Mouse (Mus musculus): ENCODE measurements around the gene Homer2.

Gene Homer2

GRCm38 (mm10) chr7:81587238-81587637 lies 120.1 kb downstream of the Homer2 start:
- no peak for DNase-seq (ENCODE audit: low read depth, low spot score)

- no peak for DNase-seq (ENCODE audit: low read depth, low spot score)
These were observed 122.0 kb downstream of the Homer2 start for GRCm38 (mm10) chr7:81585326-81585725.

GRCm38 (mm10) chr7:81583512-81583911 lies 123.8 kb downstream of the Homer2 start:
- DNase-seq (ENCODE audit: low read depth, low spot score), result peak; percentile 33

DNA sequence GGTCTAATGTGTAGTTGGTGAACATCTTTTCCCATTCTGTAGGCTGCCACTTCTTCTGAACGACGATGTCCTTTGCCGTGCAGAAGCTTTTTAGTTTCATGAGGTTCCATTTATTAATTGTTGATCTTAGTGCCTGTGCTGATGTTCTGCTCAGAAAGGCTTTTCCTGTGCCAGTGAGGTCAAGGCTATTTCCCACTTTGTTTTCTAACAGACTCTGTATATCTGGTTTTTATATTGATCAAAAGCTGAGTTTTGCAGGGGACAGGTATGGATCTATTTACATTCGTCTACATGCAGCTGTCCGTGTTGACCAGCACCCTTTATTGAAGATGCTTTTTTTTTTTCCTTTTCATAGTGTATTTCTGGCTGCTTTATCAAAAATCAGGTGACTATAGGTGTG lies 128.0 kb downstream of the Homer2 start:
- no peak for DNase-seq (ENCODE audit: low read depth, low spot score)

DNA sequence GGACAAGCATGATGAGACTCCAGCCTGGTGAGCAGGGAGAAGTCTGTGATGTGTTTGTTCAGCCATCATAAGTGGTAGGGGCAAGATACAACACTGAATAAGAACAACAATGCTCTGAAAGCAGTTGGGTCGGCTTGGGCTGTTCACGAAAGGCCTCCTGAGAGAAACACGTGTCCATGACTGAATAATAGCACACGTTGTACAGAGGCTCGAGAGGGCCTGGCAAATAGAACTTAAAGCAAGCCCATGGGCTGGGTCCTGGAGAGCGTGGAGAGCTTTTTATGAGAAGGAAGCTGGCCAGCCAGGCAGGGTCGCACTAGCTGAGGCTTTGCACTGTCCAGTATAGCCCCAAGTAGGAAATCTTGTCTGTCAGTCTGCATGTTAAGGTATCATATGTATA lies 128.9 kb downstream of the Homer2 start:
- DNase-seq (ENCODE audit: low read depth, low spot score), result no peak

DNA sequence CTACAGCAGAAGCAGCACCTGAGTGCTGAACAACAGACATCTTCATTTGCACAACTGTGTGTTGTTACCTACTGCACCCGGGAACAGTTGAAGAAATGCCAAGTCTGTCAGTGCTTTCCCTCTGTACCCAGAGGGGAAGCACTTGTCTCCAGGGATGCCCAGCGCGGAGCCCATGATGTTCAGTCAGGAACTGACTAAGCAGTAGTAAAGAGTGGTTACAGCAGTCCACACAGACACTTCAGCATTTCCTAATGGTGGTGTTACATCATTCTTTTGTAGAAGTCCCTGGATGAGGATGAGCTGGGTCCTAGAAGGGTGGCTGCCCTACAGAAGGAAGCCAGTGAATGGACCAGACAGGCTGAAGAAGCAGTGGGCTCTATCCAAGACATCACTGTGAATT lies 129.5 kb downstream of the Homer2 start:
- DNase-seq (ENCODE audit: low read depth, low spot score), result no peak

GRCm38 (mm10) chr7:81575606-81576005 lies 131.7 kb downstream of the Homer2 start:
- no peak for DNase-seq (ENCODE audit: low read depth, low spot score)

- DNase-seq (ENCODE audit: low read depth, low spot score), result peak; percentile 32
These were observed 133.5 kb downstream of the Homer2 start for GRCm38 (mm10) chr7:81573821-81574220.

- peak; percentile 31 for DNase-seq (ENCODE audit: low read depth, low spot score)
These were observed 133.9 kb downstream of the Homer2 start for GRCm38 (mm10) chr7:81573397-81573796.

DNA sequence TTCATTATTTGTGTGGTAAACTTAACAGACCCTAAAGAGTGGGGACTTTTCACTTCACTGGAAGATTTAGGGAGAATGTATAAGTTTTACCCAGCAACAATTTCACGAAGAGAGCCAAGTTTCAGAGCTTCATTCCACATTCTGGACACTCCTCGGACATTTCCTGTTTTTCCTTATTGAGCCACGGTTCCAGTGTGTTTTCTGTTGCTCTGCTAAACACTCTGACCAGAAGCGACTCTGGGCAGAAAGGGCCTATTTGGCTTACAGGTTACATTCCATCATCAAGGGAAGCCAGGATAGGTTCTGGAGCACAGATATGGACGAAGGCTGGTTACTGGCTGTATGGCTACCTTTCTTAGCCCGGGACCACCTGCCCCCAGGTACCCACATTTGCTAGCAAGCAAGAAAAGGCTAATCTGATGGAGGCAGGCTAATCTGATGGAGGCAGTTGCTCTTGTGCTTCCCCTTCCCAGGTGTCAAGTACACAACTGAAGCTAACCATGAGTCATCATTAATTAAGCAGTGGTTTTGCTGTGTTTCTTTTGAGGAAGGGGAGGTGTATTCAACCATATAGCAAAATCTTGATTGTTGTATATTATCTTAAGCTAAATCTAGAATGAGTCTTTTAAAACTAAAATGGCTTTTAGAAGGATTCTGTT lies 134.6 kb downstream of the Homer2 start:
- DNase-seq (ENCODE audit: low read depth, low spot score), result no peak

GRCm38 (mm10) chr7:81571941-81572441 lies 135.3 kb downstream of the Homer2 start:
- DNase-seq (ENCODE audit: low read depth, low spot score), result peak; percentile 64

- DNase-seq (ENCODE audit: low read depth, low spot score), result peak; percentile 98
These were observed 136.0 kb downstream of the Homer2 start, which contains the start of gene Whamm for GRCm38 (mm10) chr7:81571108-81571940. TSS of gene Whamm (plus strand) at chr7:81571266.

DNA sequence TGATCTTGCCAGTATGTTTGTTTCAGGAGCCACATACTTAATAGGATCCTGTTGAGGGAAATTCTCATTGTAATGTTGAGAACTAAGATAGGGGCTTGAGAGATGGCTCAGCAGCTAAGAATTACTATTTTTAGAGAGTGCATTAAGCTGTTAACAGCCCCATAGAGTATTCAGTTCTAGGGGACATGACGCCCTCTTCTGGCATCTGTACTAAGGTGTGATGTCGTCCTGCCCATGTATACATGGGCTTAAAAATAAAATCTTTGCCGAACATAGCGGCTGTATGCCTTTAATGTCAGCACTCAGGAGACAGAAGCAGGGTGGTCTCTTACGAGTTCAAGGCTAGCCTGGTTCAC lies 136.6 kb downstream of the Homer2 start:
- DNase-seq (ENCODE audit: low read depth, low spot score), result no peak

- DNase-seq (ENCODE audit: low read depth, low spot score), result no peak
These were observed 137.1 kb downstream of the Homer2 start for GRCm38 (mm10) chr7:81570271-81570670.

DNA sequence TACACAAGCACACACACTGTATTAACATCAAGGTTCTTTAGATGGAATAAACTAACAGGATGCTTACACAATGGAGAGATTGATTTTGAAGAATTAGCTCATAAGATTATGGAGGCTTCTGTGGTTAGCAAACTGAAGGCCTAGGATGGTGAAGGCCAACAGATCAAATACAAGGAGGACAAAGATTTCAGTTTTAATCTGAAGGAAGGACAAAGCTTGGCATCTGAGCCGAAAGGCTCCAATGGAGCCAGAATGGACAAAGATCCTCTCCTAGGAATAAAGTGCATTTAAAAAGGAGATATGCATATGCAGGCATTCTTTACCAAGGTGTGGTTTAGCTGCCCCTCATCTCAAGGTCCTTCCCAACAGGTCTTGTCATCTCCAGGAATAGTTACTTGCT lies 137.5 kb downstream of the Homer2 start:
- peak; percentile 53 for DNase-seq (ENCODE audit: low read depth, low spot score)

DNA sequence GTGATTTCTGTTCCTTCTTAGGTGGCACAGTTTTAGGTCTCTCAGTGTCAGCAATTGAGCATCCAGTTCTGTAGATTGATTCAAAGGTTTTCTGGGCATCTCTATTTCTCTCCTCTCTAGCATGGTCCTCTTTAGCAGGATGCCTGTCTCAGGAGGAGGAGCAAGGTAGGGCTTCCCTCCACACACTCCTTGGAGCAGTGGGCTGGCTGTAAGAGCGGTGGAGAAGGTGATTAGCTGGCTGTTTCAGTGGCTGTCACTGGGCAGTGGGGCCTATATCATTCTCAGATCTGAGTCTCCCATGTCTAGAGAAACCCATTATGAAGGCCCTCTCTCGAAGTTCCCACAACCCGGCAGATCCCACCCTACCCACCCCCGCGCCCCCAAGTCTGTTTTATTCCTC lies 139.9 kb downstream of the Homer2 start:
- DNase-seq (ENCODE audit: low read depth, low spot score), result no peak

- DNase-seq (ENCODE audit: low read depth, low spot score), result no peak
These were observed 140.4 kb downstream of the Homer2 start, which contains the start of gene Fsd2 for GRCm38 (mm10) chr7:81566892-81567291. TSS of gene Fsd2 (minus strand) at chr7:81566944.

GRCm38 (mm10) chr7:81566332-81566731 lies 141.0 kb downstream of the Homer2 start:
- no peak for DNase-seq (ENCODE audit: low read depth, low spot score)

- no peak for DNase-seq (ENCODE audit: low read depth, low spot score)
These were observed 141.8 kb downstream of the Homer2 start for GRCm38 (mm10) chr7:81565381-81566055.

- DNase-seq (ENCODE audit: low read depth, low spot score), result no peak
These were observed 142.6 kb downstream of the Homer2 start for GRCm38 (mm10) chr7:81564766-81565165.

GRCm38 (mm10) chr7:81563506-81564015 lies 143.8 kb downstream of the Homer2 start:
- DNase-seq (ENCODE audit: low read depth, low spot score), result no peak

DNA sequence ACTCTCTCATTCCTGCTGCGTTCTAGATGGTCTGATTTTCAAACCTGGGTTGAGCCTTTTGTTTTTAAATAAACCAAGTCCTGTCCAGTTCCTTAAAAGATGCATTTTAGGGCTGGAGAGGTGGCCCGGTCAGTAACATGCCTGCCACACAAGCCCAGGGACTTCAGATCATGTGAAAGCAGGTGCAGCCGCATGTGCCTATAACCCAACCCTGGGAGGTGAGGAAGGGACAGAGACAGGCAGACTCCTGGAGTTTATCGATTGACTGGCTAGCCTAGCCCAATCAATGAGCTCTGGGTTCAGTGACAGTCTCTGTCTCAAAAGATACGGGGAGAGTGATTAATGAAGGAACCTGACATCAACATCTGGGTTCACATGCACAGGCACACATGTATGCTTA lies 146.1 kb downstream of the Homer2 start:
- DNase-seq (ENCODE audit: low read depth, low spot score), result no peak

All from R1 (cell line).